Mouse (Mus musculus): Measurements from ENCODE around the gene Snx27. TPM values are rescaled to one million over a fixed set of nuclear protein-coding genes. Genes with fewer than 3 reads are reported as not detected.

The Snx27 gene
- total RNA-seq, 2 experiments from 2014 or later: 9.8 to 13.0 TPM

DNA sequence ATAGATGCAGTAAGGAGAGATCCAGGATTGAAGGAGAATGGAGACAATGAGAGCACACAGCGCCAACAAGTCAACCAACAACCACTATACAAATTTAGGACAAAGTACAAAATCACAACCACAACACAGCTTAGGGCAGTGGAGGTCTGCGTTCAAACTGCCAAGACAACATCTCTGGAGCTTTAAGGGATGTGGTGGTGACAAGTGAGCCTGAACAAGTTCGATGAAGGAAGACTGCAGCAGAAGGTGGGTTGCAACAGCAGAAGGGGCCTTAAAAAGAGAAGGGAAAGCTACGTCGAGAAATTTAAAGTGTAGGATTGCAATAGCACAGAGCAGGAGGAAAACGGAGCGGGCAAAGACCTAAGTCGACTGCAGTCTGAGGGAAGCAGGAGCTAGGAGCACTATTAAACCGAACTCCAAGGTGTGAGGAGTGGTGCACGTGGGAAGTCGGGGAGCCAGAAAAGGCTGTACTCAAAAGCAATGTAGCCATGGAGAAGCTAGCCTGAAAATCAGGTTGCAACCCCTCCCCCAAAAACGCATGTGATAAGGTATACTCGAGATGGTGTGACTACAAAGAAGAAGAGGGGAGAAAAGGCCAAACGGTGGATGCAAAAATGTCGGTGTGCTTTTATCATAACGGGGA, 1.3 kb downstream of the Snx27 start:
- no peak for ATAC-seq (replicated peaks; ENCODE audit: low FRiP score, poor library complexity, severe bottlenecking)

DNA sequence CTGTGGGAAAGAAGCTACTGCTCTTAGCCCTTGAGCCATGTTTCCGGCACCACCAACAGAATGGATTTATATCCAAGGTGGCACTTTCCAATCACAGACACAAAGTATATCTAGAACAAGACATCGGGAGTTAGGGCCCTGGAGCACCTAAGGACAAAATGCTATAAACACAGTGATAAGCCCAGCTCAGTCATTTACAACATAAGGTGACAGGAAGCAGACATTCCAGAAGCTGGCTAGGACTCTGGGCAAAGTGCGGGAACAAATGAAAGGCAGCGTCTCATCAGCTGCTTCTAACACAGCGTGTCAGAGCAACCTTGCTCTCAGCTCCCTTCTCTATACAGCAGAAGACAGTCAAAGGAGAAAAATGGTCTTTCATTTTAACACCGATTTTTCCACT, 8.0 kb downstream of the Snx27 start:
- no peak for ATAC-seq (replicated peaks; ENCODE audit: low FRiP score, poor library complexity, severe bottlenecking)

DNA sequence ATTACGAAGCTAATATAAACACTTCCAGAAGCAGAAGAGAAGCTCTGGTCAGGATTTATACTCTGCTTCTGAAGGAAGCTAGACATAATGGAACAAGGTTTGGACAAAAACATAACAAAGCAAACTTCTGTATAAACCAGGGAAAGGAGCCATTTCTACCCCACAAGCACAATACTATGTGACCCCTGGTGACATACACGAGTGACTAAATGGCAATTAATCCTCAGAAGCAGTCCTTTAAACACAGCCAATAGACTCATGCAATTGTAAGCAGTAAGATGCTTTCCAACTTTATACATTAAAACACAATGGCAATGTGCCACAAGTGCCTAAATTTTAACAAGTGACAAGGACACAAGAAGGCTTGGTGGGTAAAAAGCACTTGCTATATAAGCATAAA, 15.3 kb downstream of the Snx27 start:
- ATAC-seq (replicated peaks; ENCODE audit: low FRiP score, poor library complexity, severe bottlenecking): no peak

- no peak for ATAC-seq (replicated peaks; ENCODE audit: low FRiP score, poor library complexity, severe bottlenecking)
These were observed 17.0 kb downstream of the Snx27 start for GRCm38 (mm10) chr3:94565557-94565956.

DNA sequence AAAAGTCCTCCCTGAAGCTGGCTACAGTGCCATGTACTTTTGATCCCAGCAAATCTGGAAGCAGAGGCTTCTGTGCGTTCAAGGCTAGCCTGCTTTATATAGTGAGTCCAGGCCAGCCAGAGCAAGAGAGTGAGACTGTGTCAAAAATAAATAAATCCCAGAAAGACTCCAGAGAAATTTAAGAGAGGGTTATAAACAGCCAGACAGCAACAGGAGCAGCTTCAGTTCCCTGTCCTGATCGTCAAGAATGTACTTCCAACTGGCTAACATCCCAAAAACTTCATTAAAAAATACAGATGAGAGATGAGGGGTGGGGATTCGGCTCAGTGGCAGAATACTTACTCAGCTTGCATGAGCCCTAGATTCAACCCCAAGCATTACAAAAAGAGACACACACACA, 17.4 kb downstream of the Snx27 start:
- ATAC-seq (replicated peaks; ENCODE audit: low FRiP score, poor library complexity, severe bottlenecking): no peak

DNA sequence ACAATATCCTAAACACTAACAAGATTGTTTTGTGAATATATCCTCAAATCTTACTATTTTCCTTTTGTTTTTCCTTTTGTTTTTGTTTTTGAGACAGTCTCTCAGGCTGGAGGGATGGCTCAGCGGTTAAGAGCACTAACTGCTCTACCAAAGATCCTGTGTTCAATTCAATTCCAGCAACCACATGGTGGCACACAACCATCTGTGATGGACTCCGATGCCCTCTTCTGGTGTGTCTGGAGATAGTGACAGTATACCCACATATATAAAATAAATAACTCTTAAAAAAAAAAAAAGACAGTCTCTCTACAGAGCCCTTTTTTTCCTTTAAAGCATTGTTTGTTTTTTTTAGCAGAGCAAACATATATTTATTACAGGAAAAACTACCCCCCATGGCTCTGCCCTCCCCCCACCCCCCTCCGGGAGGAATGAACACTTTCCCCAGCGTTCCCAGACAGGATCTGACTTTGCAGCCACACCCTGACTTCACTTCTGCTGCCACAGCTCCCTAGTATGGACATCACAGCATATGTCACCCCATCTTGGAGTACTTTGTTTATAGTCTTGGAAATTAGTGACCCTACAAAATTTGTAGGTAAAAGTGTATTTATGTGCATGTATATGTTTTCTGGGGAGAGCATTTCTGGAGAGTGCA, 18.0 kb downstream of the Snx27 start:
- ATAC-seq (replicated peaks; ENCODE audit: low FRiP score, poor library complexity, severe bottlenecking): no peak

- no peak for ATAC-seq (replicated peaks; ENCODE audit: low FRiP score, poor library complexity, severe bottlenecking)
These were observed 19.4 kb downstream of the Snx27 start for GRCm38 (mm10) chr3:94563163-94563562.

DNA sequence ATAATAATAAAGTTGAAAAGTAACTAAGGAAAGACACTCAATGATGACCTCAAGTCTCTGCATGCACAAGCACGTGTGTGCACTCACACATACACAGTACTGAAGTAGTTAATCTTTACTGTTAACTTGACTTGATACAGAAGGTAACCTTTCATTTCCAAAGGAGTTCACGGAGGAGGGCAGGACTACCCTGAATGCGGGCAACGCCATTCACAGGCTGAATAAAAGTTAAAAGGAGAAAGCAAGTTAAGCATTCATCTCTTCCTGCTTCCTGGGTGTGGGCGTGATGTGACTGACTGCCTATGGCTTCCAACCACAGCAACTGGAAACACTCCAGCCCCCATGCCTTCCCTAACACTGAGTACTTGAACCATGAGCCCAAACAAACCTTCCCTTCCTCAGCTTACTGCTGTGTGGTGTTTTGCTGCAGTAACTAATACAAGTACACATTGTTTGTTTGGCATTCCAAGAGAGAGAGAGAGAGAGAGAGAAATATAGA, 22.5 kb downstream of the Snx27 start:
- ATAC-seq (replicated peaks; ENCODE audit: low FRiP score, poor library complexity, severe bottlenecking): no peak

DNA sequence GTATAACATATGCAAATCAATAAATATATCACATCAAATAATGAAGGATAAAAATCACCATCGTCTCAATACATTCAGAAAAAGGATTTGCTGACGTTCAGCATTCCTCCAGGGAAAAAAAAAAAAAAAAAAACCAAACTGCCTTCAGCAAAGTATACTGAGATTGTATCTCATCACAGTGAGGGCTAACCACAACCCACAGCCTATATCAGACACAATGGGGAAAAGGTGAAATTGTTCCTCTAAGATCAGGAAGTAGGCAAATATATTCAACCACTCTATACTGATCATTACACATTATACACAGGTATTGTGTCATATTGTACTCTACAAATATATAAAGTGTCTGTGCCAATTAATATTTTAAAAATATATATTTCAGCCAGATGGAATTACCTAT, 33.5 kb downstream of the Snx27 start:
- no peak for ATAC-seq (replicated peaks; ENCODE audit: low FRiP score, poor library complexity, severe bottlenecking)

GRCm38 (mm10) chr3:94537187-94537586, 45.3 kb downstream of the Snx27 start:
- peak; percentile 77 for ATAC-seq (replicated peaks; ENCODE audit: low FRiP score, poor library complexity, severe bottlenecking)

GRCm38 (mm10) chr3:94533968-94534367, 48.5 kb downstream of the Snx27 start:
- ATAC-seq (replicated peaks; ENCODE audit: low FRiP score, poor library complexity, severe bottlenecking): 0 out of 2 replicates have a peak, but pooled peaks have one; percentile 49

GRCm38 (mm10) chr3:94526731-94527130, 55.8 kb downstream of the Snx27 start:
- no peak for ATAC-seq (replicated peaks; ENCODE audit: low FRiP score, poor library complexity, severe bottlenecking)

GRCm38 (mm10) chr3:94506664-94507063, 75.9 kb downstream of the Snx27 start:
- ATAC-seq (replicated peaks; ENCODE audit: low FRiP score, poor library complexity, severe bottlenecking): no peak

DNA sequence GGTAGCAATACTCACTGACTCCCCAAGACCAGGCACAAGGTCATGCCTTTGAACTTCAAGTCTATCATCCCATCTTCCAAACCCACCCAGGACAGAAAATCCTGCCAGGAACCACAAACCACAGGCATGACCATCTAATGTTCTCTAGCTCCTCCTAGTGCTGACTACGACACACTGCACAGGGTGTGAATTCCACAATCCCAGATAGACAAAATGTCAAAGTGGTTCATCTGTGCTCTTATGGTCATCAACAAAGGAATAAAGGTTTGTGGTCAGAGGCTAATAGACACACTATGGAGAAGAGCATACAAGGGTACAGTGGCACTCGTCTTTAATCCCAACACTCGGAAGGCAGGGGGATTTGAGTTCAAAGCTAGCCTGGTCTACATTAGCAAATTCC, 80.3 kb downstream of the Snx27 start:
- peak; percentile 74 for ATAC-seq (replicated peaks; ENCODE audit: low FRiP score, poor library complexity, severe bottlenecking)

DNA sequence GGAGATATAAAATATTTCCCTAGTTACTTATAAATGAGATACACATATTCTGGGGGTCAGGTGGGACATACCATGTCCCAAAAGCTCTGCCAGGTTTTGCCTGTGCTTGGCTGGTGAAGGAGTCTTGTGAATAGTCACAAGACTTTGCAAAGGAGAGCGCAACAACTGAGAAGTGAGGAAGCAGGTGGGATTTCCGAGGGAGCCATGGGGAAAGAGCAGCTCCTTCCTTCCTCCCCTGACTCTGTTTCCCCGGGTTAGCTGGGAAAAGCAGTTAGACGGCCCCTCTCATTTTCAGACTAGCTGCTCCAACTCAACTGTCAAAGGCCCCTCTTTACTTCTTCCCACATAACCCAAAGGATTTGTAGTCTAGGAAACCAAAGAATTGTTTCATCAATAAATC, 85.4 kb downstream of the Snx27 start:
- ATAC-seq (replicated peaks; ENCODE audit: low FRiP score, poor library complexity, severe bottlenecking): no peak

- ATAC-seq (replicated peaks; ENCODE audit: low FRiP score, poor library complexity, severe bottlenecking): no peak
These were observed 94.9 kb downstream of the Snx27 start for GRCm38 (mm10) chr3:94487581-94487980.

DNA sequence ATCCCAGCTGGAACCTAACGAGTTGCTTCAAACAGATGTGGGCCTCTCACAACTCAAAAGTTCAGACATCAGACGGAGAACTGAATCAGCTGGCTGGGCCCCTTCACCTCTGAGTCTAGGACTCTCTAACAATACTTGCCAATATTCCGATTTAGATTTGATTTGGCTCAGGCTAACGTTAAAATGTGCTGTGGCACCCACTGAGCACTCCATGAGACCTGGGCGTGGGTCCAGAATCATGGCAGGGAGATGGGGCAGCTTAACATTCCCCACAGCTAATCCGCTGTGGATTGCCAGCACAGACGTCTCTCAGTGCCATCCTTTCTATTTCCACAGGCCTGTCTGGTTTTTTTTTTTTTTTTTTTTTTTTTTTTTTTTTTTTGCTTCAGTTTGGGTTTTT, 96.6 kb downstream of the Snx27 start:
- no peak for ATAC-seq (replicated peaks; ENCODE audit: low FRiP score, poor library complexity, severe bottlenecking)

- ATAC-seq (replicated peaks; ENCODE audit: low FRiP score, poor library complexity, severe bottlenecking): no peak
These were observed 98.6 kb downstream of the Snx27 start for GRCm38 (mm10) chr3:94483790-94484439.

- no peak for ATAC-seq (replicated peaks; ENCODE audit: low FRiP score, poor library complexity, severe bottlenecking)
These were observed 99.6 kb downstream of the Snx27 start for GRCm38 (mm10) chr3:94482764-94483385.

- no peak for ATAC-seq (replicated peaks; ENCODE audit: low FRiP score, poor library complexity, severe bottlenecking)
These were observed 101.1 kb downstream of the Snx27 start for GRCm38 (mm10) chr3:94481429-94481828.
